Mouse (Mus musculus): ENCODE measurements at regions not wholly inside any gene's neighbourhood (a gene's known extent, or its start where the extent isn't known, plus 50 kb on each side); places are given as distances from the start of the nearest gene placed in this dataset.

DNA sequence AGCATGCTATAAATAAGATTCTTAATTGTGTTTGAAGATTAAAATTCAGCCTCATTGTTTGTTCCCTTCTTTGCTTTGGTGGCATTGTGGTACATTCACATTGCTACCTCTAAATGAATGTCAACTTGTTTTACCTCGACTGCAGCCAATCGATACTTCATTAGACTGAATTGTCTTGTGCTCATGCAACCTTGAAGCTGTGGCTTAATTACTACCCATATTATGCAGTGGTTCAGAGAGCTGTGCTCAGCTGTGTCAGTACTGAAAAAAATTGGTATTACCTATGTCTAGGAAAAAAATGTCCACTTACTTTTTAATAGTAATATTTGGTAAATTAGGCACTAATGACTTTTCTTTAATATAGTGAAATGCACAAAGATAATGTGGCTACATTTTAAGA is 1523.6 kb upstream of the Gm8797 start:
- DNase-seq = peak; percentile 1

DNA sequence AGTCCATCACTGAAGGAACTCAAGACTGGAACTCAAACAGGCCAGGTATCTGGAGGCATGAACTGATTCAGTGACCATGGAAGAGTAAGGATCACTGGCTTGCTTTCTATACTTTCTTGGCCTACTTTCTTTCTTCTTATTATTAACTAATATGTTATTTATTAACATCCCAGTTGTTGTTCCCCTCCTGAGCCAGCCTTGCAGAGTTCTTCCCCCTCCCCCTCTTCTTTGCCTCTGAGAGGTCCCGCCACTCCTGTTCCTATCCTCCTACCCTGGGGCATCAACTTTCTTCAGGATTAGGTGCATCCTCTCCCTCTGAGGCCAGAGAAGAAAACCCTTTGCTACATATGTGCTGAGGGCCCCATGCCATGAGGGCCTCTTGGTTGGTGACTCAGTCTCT is 1479.2 kb upstream of the Gm8797 start:
- no peak for DNase-seq

DNA sequence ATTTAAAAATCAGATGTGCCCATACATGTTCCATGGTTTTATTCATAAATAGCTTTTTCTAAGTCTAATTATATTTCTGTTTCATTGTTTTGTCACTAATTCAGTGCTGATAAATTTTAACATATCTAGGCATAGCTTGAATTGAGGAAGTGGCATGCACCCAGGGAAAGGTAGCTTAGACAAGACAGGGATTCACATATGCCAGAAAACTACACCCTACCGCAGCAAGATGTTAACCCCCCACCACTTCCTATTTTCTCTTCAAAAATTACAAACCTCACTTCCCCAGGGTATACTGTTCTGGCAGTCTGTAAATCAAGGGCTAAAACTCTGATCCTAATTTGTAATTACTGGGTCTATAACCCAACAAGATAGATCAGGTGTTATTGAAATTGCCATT is 1476.0 kb upstream of the Gm8797 start:
- DNase-seq = no peak

DNA sequence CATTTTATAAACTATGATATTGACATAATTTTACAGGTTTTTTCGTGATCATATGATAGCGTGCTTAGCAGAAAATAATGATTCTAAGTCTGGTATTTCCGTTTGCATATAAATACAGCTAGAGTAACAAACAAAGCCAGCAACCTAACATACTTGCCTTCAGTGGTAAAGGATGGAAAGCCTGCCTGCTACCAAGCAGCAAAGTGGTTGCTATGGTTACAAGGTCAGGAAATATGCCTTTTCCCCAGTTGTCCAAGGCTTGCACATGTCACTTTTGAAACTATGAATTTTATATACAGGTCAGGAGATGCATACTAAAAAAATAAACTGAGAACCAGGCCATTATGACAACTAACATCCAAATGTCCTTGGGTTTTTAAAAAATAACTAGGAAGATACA is 1472.6 kb upstream of the Gm8797 start:
- DNase-seq = peak; percentile 62

DNA sequence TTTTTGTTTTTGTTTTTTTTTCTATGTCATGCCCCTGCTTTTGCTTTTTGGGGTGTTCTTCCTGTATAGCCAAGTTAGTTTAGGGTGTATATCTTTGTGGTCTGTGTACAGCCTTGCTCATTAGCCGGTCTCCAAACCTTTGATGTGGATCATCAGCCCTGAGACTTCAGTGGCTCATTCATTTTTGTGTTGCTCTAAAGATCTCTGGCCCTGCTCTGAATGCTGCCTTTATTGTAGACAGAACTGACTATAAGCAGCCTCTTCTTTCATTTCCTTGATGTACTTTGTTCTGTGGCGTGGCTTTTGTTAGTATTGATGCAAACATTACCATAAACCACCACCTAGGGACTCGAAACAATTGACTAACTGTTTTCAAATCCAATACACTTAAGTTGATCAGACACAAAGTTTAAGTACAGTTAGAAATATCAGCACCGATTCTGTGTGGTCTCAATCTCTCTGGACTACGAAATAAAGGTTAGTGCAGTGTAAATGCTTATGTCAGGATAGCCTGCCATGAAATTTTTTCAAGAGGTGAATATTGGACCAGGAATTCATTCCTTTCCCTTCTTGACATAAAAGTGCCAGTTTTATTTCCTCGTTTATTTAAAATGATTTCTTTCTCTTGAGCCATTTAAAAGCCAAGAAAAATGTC is 1470.1 kb upstream of the Gm8797 start:
- DNase-seq = peak; percentile 64

DNA sequence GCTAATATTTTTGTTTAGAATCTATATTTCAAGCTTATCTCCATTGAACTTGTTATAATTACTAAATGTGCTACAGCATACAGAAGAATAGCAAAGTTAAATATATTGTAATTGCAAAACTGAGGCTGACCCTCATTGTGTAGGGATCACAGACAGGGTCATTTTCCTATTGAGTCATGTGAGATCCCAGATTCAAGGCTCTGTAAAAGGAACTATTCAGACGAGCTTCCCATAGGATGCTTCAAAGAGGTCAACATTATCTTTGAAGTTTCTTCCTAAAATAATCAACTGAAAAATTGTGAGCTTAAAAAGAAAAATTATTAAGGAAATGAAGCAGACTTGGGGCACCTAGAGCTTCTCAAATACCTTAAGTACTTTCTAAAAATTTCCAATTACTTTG is 1469.5 kb upstream of the Gm8797 start:
- no peak for DNase-seq

DNA sequence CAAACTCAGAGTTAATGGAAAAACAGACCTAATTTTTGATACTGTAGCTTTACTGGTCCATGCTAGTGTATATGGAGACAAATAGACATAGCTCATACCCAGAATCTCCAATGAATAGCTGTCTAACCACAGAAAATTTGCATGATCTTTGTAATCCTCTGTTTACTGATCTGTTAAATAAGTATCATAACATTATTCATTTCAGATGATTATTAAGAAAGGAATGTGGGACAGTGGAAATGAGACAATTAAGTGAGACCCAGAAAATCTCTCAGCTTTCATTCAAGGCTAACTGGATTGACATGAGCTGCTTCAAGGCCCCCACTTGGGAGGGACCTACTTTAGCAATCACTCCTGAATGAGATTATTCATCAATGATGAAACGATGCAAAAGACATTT is 1463.5 kb upstream of the Gm8797 start:
- peak; percentile 28 for DNase-seq

DNA sequence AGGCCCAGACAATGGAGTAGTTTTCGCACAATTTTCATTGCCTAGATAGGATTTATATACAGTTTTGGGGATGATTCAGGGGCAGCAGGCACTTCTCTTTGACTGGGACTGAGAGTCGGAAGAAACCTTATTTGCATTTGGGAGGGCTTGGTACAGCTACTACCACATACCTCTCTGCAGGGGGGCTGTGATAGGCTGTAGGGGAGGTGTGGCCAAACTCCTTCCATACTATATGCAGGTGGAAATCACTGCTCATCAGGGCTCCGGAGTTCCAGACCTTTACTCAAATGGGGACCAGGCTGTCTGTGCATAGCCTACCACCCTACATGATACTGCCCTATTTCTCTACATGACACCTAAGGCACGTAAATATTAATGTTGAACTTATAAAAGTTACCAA is 1414.2 kb upstream of the Gm8797 start:
- no peak for DNase-seq

DNA sequence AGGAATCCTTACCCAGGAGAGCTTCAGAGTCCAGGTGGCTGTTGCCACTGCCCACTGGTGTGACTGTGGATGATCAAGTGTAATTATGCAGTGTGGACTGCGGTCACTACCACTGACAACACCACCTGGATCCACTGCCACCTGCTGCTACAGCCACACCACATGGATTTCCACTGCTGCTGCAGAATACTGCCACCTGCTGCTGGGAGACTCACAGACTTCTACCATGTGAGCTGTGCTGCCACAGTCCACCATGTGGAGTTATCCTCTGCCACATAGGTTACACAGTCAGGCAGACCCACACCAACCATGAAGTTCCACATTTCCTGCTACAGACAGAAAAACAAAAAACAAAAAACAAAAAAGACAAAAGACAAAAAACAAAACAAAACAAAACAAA is 1411.5 kb upstream of the Gm8797 start:
- DNase-seq = no peak

Data from retina, postnatal 1 day (tissue).